ENCODE assay signal across 25 mouse cellular contexts in genomic region chr16:94868354-94868753, GRCm38 (mm10).
"Had no signal": no experiment of that assay in that cellular context is flagged by ENCODE, and none has a peak within 500 bp of the region (broad histone marks: within the 10 kb centered on the region; RNA-seq: fewer than 3 reads in every experiment).

No protein-coding gene starts in this region.

- H3K4me3 ChIP-seq: heart, adult 2 months; heart, embryonic 13.5 days; heart, embryonic 15.5 days; hindbrain, embryonic 13.5 days; hindbrain, embryonic 15.5 days; kidney, embryonic 15.5 days; limb, embryonic 10.5 days; limb, embryonic 12.5 days; liver, embryonic 13.5 days; liver, embryonic 15.5 days had no signal

- H3K27ac ChIP-seq: heart, adult 2 months; heart, embryonic 13.5 days; heart, embryonic 15.5 days; hindbrain, embryonic 13.5 days; hindbrain, embryonic 15.5 days; hindbrain, postnatal 0 days; kidney, embryonic 15.5 days; kidney, postnatal 0 days; limb, embryonic 10.5 days; limb, embryonic 12.5 days; liver, embryonic 13.5 days; liver, embryonic 15.5 days had no signal

- DNase-seq: gastrocnemius, postnatal 14 days; gastrocnemius, postnatal 36 days; heart, adult 11 months; heart, adult 2 months; heart, postnatal 14 days; heart, postnatal 36 days; kidney, adult 11 months; kidney, adult 2 months; kidney, adult 9 months; kidney, postnatal 14 days; kidney, postnatal 36 days; layer of hippocampus, postnatal 36 days; liver; liver, embryonic 13.5 days; liver, postnatal 0 days had no signal
